In genomic region chr5:24843841-24844240, GRCm38 (mm10) we compare ENCODE assay signal across 9 mouse cellular contexts. TPM values are rescaled to one million over a fixed set of nuclear protein-coding genes. Genes with fewer than 3 reads are reported as not detected.
DNase-seq lines count a peak whose midpoint lies in the region; ATAC-seq and TF ChIP-seq lines count a peak whose summit lies in the region.
"Had no signal": no experiment of that assay in that cellular context is flagged by ENCODE, and none has a peak within 500 bp of the region (broad histone marks: within the 10 kb centered on the region; RNA-seq: fewer than 3 reads in every experiment).

No protein-coding gene starts in this region.

- no peaks in the 10 kb centered on the region for H3K27me3 ChIP-seq in embryonic facial prominence, embryonic 13.5 days
- H3K27me3 ChIP-seq in embryonic facial prominence, embryonic 10.5 days (replicated peaks; ENCODE audit: low read depth, poor library complexity, severe bottlenecking): no peaks in the 10 kb centered on the region
- no peaks in the 10 kb centered on the region for H3K27me3 ChIP-seq in hindbrain, embryonic 12.5 days
- H3K27me3 ChIP-seq in midbrain, embryonic 16.5 days (ENCODE audit: control insufficient read depth, insufficient read depth, low read depth, low read length): no peaks in the 10 kb centered on the region

- no peak for TF ChIP-seq CTCF in left cerebral cortex, adult 2 months (IDR thresholded peaks at IDR 0.05)

- H3K4me3 ChIP-seq in embryonic facial prominence, embryonic 13.5 days: no peak overlapping the region
- no peak overlapping the region for H3K4me3 ChIP-seq in embryonic facial prominence, embryonic 10.5 days
- no peak overlapping the region for H3K4me3 ChIP-seq in left cerebral cortex, adult 2 months
- no peak overlapping the region for H3K4me3 ChIP-seq in hindbrain, embryonic 12.5 days
- no peak overlapping the region; the same call in 1 of the 2 replicates for H3K4me3 ChIP-seq in midbrain, embryonic 16.5 days (ENCODE audit: low read depth, low read length)

- ATAC-seq in embryonic facial prominence, embryonic 13.5 days (ENCODE audit: insufficient number of reproducible peaks, insufficient read depth, low FRiP score, low TSS enrichment, low read depth): no peak
- ATAC-seq in hindbrain, embryonic 12.5 days (ENCODE audit: low FRiP score): no peak
- no peak for ATAC-seq in midbrain, embryonic 16.5 days
- ATAC-seq: inflammation-experienced regulatory T-cells, adult 6 months had no signal

- DNase-seq in embryonic facial prominence, embryonic 10.5 days (ENCODE audit: low spot score): no peak
- no peak for DNase-seq in left cerebral cortex, adult 2 months (ENCODE audit: extremely low spot score in 1 of 2, low spot score in 2 of 2)
- no peak for DNase-seq in left cerebral cortex, postnatal 25 days (ENCODE audit: low spot score in 2 of 2)
- DNase-seq in right cerebral cortex, adult 18-20 months: no peak
- no peak for DNase-seq in gastrocnemius, postnatal 36 days

- peak overlapping the region; percentile 77; the same call in 1 of the 2 replicates for H3K9ac ChIP-seq in embryonic facial prominence, embryonic 13.5 days
- H3K9ac ChIP-seq in hindbrain, embryonic 12.5 days: no peak overlapping the region
- no peak overlapping the region for H3K9ac ChIP-seq in midbrain, embryonic 16.5 days (ENCODE audit: low read depth, low read length)

- WGBS in embryonic facial prominence, embryonic 13.5 days: 74% methylated on average over 5 of the region's 5 CpGs
- WGBS in embryonic facial prominence, embryonic 10.5 days: 89% methylated on average over 5 of the region's 5 CpGs
- WGBS in hindbrain, embryonic 12.5 days: 93% methylated on average over 5 of the region's 5 CpGs
- WGBS in midbrain, embryonic 16.5 days: 93% methylated on average over 5 of the region's 5 CpGs

- H3K4me1 ChIP-seq in embryonic facial prominence, embryonic 13.5 days: peaks cover 30% of the 10 kb centered on the region
- peaks cover 28% of the 10 kb centered on the region for H3K4me1 ChIP-seq in embryonic facial prominence, embryonic 10.5 days
- peaks cover 26% of the 10 kb centered on the region for H3K4me1 ChIP-seq in hindbrain, embryonic 12.5 days
- peaks cover 27% of the 10 kb centered on the region for H3K4me1 ChIP-seq in midbrain, embryonic 16.5 days (ENCODE audit: control insufficient read depth, insufficient read depth, low read length)

- H3K36me3 ChIP-seq in embryonic facial prominence, embryonic 13.5 days: no peaks in the 10 kb centered on the region
- H3K36me3 ChIP-seq in embryonic facial prominence, embryonic 10.5 days (replicated peaks): 0 out of 2 replicates have a peak, but pooled peaks cover 2% of the 10 kb centered on the region
- H3K36me3 ChIP-seq in hindbrain, embryonic 12.5 days: no peaks in the 10 kb centered on the region
- H3K36me3 ChIP-seq in midbrain, embryonic 16.5 days (ENCODE audit: control insufficient read depth, insufficient read depth, low read length): no peaks in the 10 kb centered on the region

- no peaks in the 10 kb centered on the region for H3K9me3 ChIP-seq in embryonic facial prominence, embryonic 13.5 days
- no peaks in the 10 kb centered on the region for H3K9me3 ChIP-seq in embryonic facial prominence, embryonic 10.5 days
- no peaks in the 10 kb centered on the region for H3K9me3 ChIP-seq in hindbrain, embryonic 12.5 days (replicated peaks)
- no peaks in the 10 kb centered on the region for H3K9me3 ChIP-seq in midbrain, embryonic 16.5 days (replicated peaks; ENCODE audit: control insufficient read depth, low read length, poor library complexity, severe bottlenecking)

- peak overlapping the region; percentile 84; the same call in 1 of the 2 replicates for H3K4me2 ChIP-seq in embryonic facial prominence, embryonic 13.5 days
- peak overlapping the region; percentile 90; the same call in 1 of the 2 replicates for H3K4me2 ChIP-seq in hindbrain, embryonic 12.5 days (replicated peaks)
- H3K4me2 ChIP-seq in midbrain, embryonic 16.5 days (ENCODE audit: low read length): peak overlapping the region; percentile 84; the same call in 1 of the 2 replicates

- peak overlapping the region; percentile 99; the same call in 1 of the 2 replicates for H3K27ac ChIP-seq in embryonic facial prominence, embryonic 13.5 days
- H3K27ac ChIP-seq in embryonic facial prominence, embryonic 10.5 days (replicated peaks): no peak overlapping the region
- peak overlapping the region; percentile 91; the same call in 1 of the 2 replicates for H3K27ac ChIP-seq in left cerebral cortex, adult 2 months
- H3K27ac ChIP-seq in hindbrain, embryonic 12.5 days: no peak overlapping the region
- H3K27ac ChIP-seq in midbrain, embryonic 16.5 days (ENCODE audit: low read length): peak overlapping the region; percentile 90

- intact Hi-C loops in left cerebral cortex, adult 2 months (cut with DNase I): loop anchor here (1.0 to 5.0 kb wide), 4 partner anchors 16 to 243 kb away; no protein-coding TSS in a partner anchor
- intact Hi-C loops in left cerebral cortex, postnatal 25 days (cut with DNase I): loop anchor here (2.0 to 5.0 kb wide), 2 partner anchors 63 to 143 kb away; no protein-coding TSS in a partner anchor
- intact Hi-C loops in gastrocnemius, postnatal 36 days (cut with DNase I): no loop called here

RNA-seq across cellular contexts. Expression of gene Rheb, which starts 1.4 kb away (rescaled TPM):
- polyA plus RNA-seq in embryonic facial prominence, embryonic 13.5 days (2015; fragmentation: Nextera tagmentation; extraction: Ambion mirVana): 219 and 253 TPM in 2 replicates
- polyA plus RNA-seq in embryonic facial prominence, embryonic 10.5 days (2016; fragmentation: Nextera tagmentation; extraction: Ambion mirVana): 169 and 178 TPM in 2 replicates
- total RNA-seq in left cerebral cortex, adult 2 months (2021): 100 to 1,000 TPM; 124 to 134 TPM
- total RNA-seq in left cerebral cortex, postnatal 25 days (2021): 100 to 1,000 TPM; 124 to 131 TPM
- polyA plus RNA-seq in hindbrain, embryonic 12.5 days (2016; fragmentation: Nextera tagmentation; extraction: Ambion mirVana): 187 and 189 TPM in 2 replicates
- polyA plus RNA-seq in midbrain, embryonic 16.5 days (2015; fragmentation: Nextera tagmentation; extraction: Ambion mirVana): 255 and 277 TPM in 2 replicates
- 10 to 100 TPM; 55.9 to 62.0 TPM for total RNA-seq in gastrocnemius, postnatal 36 days (2021)

Comparison
In these comparisons a context has a peak if more than half of its experiments do, and no peak if none do; other contexts are left out.
1. H3K27ac ChIP-seq: peak in embryonic facial prominence, embryonic 13.5 days (single experiment), left cerebral cortex, adult 2 months (single experiment) and midbrain, embryonic 16.5 days (single experiment); none in embryonic facial prominence, embryonic 10.5 days (single experiment) and hindbrain, embryonic 12.5 days (single experiment).
2. Peak in every context shown above with its lines, with median percentiles within 50 percentile points of each other: H3K4me2 ChIP-seq.